Mouse (Mus musculus) lung, embryonic 15.5 days (tissue): ENCODE data around the gene Nyap2. TPM values are rescaled to one million over a fixed set of nuclear protein-coding genes. Genes with fewer than 3 reads are reported as not detected.

Experiments
- ATAC-seq: fragments of 200-750 bp; cut with Nextera tagmentation; 2 replicates; pipeline ENCODE4 v1.8.0; 2017; ENCODE audit warnings: moderate number of reproducible peaks, borderline replicate concordance; ENCODE audit not compliant: low FRiP score, low TSS enrichment; ENCODE audit errors: extremely low read depth
- H3K27ac ChIP-seq: fragments of 300-500 bp; sonication (generic); 2 replicates; pipeline ENCODE4 v1.5.1; 2015; ENCODE audit warnings: moderate library complexity, mild to moderate bottlenecking, inconsistent platforms
- H3K27me3 ChIP-seq: fragments of 300-500 bp; sonication (generic); 2 replicates; pipeline ENCODE4 v1.6.1; 2015; ENCODE audit warnings: inconsistent platforms
- H3K36me3 ChIP-seq: fragments of 300-500 bp; sonication (generic); 2 replicates; pipeline ENCODE4 v1.6.1; 2015; ENCODE audit warnings: inconsistent platforms
- H3K4me1 ChIP-seq: fragments of 300-500 bp; sonication (generic); 2 replicates; pipeline ENCODE4 v1.6.1; 2015; ENCODE audit warnings: inconsistent platforms
- H3K4me2 ChIP-seq: fragments of 300-500 bp; sonication (generic); 2 replicates; pipeline ENCODE4 v1.6.1; 2015; ENCODE audit warnings: inconsistent platforms, mild to moderate bottlenecking, moderate library complexity
- H3K4me3 ChIP-seq: fragments of 300-500 bp; sonication (generic); 2 replicates; pipeline ENCODE4 v1.5.1; 2015; ENCODE audit warnings: mild to moderate bottlenecking, inconsistent platforms
- H3K9ac ChIP-seq: fragments of 300-500 bp; sonication (generic); 2 replicates; pipeline ENCODE4 v1.6.1; 2015; ENCODE audit warnings: inconsistent platforms
- H3K9me3 ChIP-seq: fragments of 300-500 bp; sonication (generic); 2 replicates; pipeline ENCODE4 v1.6.1; 2016; ENCODE audit warnings: inconsistent platforms
- WGBS: fragments of 180-500 bp; shearing (Covaris S2); methylation state at CpG from one replicate; pipeline ENCODE4 v1.1.7; 2015; 5-methylcytosine and 5-hydroxymethylcytosine counted together
- polyA plus RNA-seq: library from polyadenylated mRNA; unstranded; fragments of >200 nt; fragmentation: Nextera tagmentation; extraction: Ambion mirVana; gene quantifications from 2 replicates; pipeline ENCODE4 v1.2.1, GENCODE M21; 2015

The Nyap2 gene
- polyA plus RNA-seq, 1 experiment from 2014 or later = 0.25 TPM

- H3K4me3 ChIP-seq = no peak overlapping the region
- no peak for ATAC-seq
- H3K27ac ChIP-seq = no peak overlapping the region
- no peak overlapping the region for H3K9ac ChIP-seq
- H3K36me3 ChIP-seq = no peaks in the 10 kb centered on the region
- H3K9me3 ChIP-seq = no peaks in the 10 kb centered on the region
- 86% methylated on average over 4 of the region's 4 CpGs for WGBS
- H3K4me1 ChIP-seq = no peaks in the 10 kb centered on the region
- H3K4me2 ChIP-seq = no peak overlapping the region
- no peaks in the 10 kb centered on the region for H3K27me3 ChIP-seq
Observed at GRCm38 (mm10) chr1:81092886-81093285, 16.1 kb downstream of the Nyap2 start.

GRCm38 (mm10) chr1:81098950-81099349 lies 22.2 kb downstream of the Nyap2 start:
- Histone ChIP-seq H3K36me3 (no peaks in the 10 kb centered on the region), H3K27ac (no peak overlapping the region), H3K27me3 (no peaks in the 10 kb centered on the region), H3K9me3 (no peaks in the 10 kb centered on the region), H3K4me3 (no peak overlapping the region), H3K9ac (no peak overlapping the region), H3K4me2 (no peak overlapping the region), H3K4me1 (no peaks in the 10 kb centered on the region)
- no peak for ATAC-seq
- 55% methylated on average over 1 of the region's 1 CpGs for WGBS

- H3K4me3 ChIP-seq = no peak overlapping the region
Observed at GRCm38 (mm10) chr1:81101749-81102148, 25.0 kb downstream of the Nyap2 start.

GRCm38 (mm10) chr1:81119732-81120131 lies 43.0 kb downstream of the Nyap2 start:
- H3K27me3 ChIP-seq = no peaks in the 10 kb centered on the region
- H3K4me1 ChIP-seq = no peaks in the 10 kb centered on the region
- ATAC-seq = no peak
- H3K27ac ChIP-seq = no peak overlapping the region
- H3K9ac ChIP-seq = no peak overlapping the region
- no peak overlapping the region for H3K4me2 ChIP-seq
- H3K9me3 ChIP-seq = no peaks in the 10 kb centered on the region
- no peak overlapping the region for H3K4me3 ChIP-seq
- H3K36me3 ChIP-seq = no peaks in the 10 kb centered on the region

More at GRCm38 (mm10) chr1:81101749-81102148, 25.0 kb downstream of the Nyap2 start:
- H3K27ac ChIP-seq = no peak overlapping the region
- 62% methylated on average over 1 of the region's 1 CpGs for WGBS
- no peaks in the 10 kb centered on the region for H3K27me3 ChIP-seq
- H3K36me3 ChIP-seq = no peaks in the 10 kb centered on the region
- H3K4me2 ChIP-seq = no peak overlapping the region
- ATAC-seq = no peak
- H3K4me1 ChIP-seq = no peaks in the 10 kb centered on the region
- no peaks in the 10 kb centered on the region for H3K9me3 ChIP-seq
- H3K9ac ChIP-seq = no peak overlapping the region

- Histone ChIP-seq H3K36me3 (no peaks in the 10 kb centered on the region), H3K4me2 (no peak overlapping the region), H3K27ac (no peak overlapping the region), H3K9ac (no peak overlapping the region), H3K9me3 (no peaks in the 10 kb centered on the region), H3K4me1 (no peaks in the 10 kb centered on the region), H3K27me3 (no peaks in the 10 kb centered on the region), H3K4me3 (no peak overlapping the region)
- 75% methylated on average over 8 of the region's 8 CpGs for WGBS
- no peak for ATAC-seq
Observed at GRCm38 (mm10) chr1:81132007-81132712, 55.4 kb downstream of the Nyap2 start.

GRCm38 (mm10) chr1:81143855-81144254 lies 67.1 kb downstream of the Nyap2 start:
- no peaks in the 10 kb centered on the region for H3K9me3 ChIP-seq

GRCm38 (mm10) chr1:81145576-81145975 lies 68.8 kb downstream of the Nyap2 start:
- H3K36me3 ChIP-seq = no peaks in the 10 kb centered on the region
- ATAC-seq = no peak

More at GRCm38 (mm10) chr1:81143855-81144254, 67.1 kb downstream of the Nyap2 start:
- no peak overlapping the region for H3K9ac ChIP-seq
- H3K27ac ChIP-seq = no peak overlapping the region
- ATAC-seq = no peak
- H3K4me3 ChIP-seq = no peak overlapping the region
- no peak overlapping the region for H3K4me2 ChIP-seq
- H3K4me1 ChIP-seq = no peaks in the 10 kb centered on the region
- H3K27me3 ChIP-seq = no peaks in the 10 kb centered on the region
- no peaks in the 10 kb centered on the region for H3K36me3 ChIP-seq

GRCm38 (mm10) chr1:81169245-81169644 lies 92.5 kb downstream of the Nyap2 start:
- Histone ChIP-seq H3K9ac (no peak overlapping the region), H3K9me3 (no peaks in the 10 kb centered on the region), H3K27me3 (no peaks in the 10 kb centered on the region), H3K27ac (no peak overlapping the region), H3K4me1 (no peaks in the 10 kb centered on the region), H3K36me3 (no peaks in the 10 kb centered on the region), H3K4me3 (no peak overlapping the region), H3K4me2 (no peak overlapping the region)
- 85% methylated on average over 3 of the region's 3 CpGs for WGBS
- ATAC-seq = no peak

More at GRCm38 (mm10) chr1:81145576-81145975, 68.8 kb downstream of the Nyap2 start:
- no peak overlapping the region for H3K27ac ChIP-seq
- H3K4me3 ChIP-seq = no peak overlapping the region
- H3K4me2 ChIP-seq = no peak overlapping the region
- H3K4me1 ChIP-seq = no peaks in the 10 kb centered on the region
- no peaks in the 10 kb centered on the region for H3K9me3 ChIP-seq
- H3K27me3 ChIP-seq = no peaks in the 10 kb centered on the region
- H3K9ac ChIP-seq = no peak overlapping the region

- no peaks in the 10 kb centered on the region for H3K4me1 ChIP-seq
- ATAC-seq = no peak
- no peak overlapping the region for H3K4me2 ChIP-seq
- no peaks in the 10 kb centered on the region for H3K27me3 ChIP-seq
- no peak overlapping the region for H3K27ac ChIP-seq
- no peaks in the 10 kb centered on the region for H3K9me3 ChIP-seq
- no peaks in the 10 kb centered on the region for H3K36me3 ChIP-seq
- H3K9ac ChIP-seq = no peak overlapping the region
- no peak overlapping the region for H3K4me3 ChIP-seq
Observed at GRCm38 (mm10) chr1:81172703-81173102, 96.0 kb downstream of the Nyap2 start.

GRCm38 (mm10) chr1:81173303-81173702 lies 96.6 kb downstream of the Nyap2 start:
- ATAC-seq = no peak
- H3K27me3 ChIP-seq = no peaks in the 10 kb centered on the region
- H3K27ac ChIP-seq = no peak overlapping the region
- H3K4me2 ChIP-seq = no peak overlapping the region
- no peaks in the 10 kb centered on the region for H3K36me3 ChIP-seq
- no peaks in the 10 kb centered on the region for H3K4me1 ChIP-seq
- no peak overlapping the region for H3K4me3 ChIP-seq
- WGBS = 44% methylated on average over 1 of the region's 1 CpGs
- H3K9ac ChIP-seq = no peak overlapping the region
- H3K9me3 ChIP-seq = no peaks in the 10 kb centered on the region

GRCm38 (mm10) chr1:81179725-81180124 lies 103.0 kb downstream of the Nyap2 start:
- no peaks in the 10 kb centered on the region for H3K4me1 ChIP-seq
- 88% methylated on average over 4 of the region's 4 CpGs for WGBS

GRCm38 (mm10) chr1:81180686-81181085 lies 103.9 kb downstream of the Nyap2 start:
- H3K4me3 ChIP-seq = no peak overlapping the region

More at GRCm38 (mm10) chr1:81179725-81180124, 103.0 kb downstream of the Nyap2 start:
- no peaks in the 10 kb centered on the region for H3K27me3 ChIP-seq
- H3K27ac ChIP-seq = no peak overlapping the region
- no peak overlapping the region for H3K4me3 ChIP-seq
- no peak overlapping the region for H3K9ac ChIP-seq
- no peak overlapping the region for H3K4me2 ChIP-seq
- no peaks in the 10 kb centered on the region for H3K36me3 ChIP-seq
- no peaks in the 10 kb centered on the region for H3K9me3 ChIP-seq
- ATAC-seq = no peak

GRCm38 (mm10) chr1:81209536-81209935 lies 132.8 kb downstream of the Nyap2 start:
- Histone ChIP-seq H3K36me3 (no peaks in the 10 kb centered on the region), H3K9me3 (no peaks in the 10 kb centered on the region), H3K27ac (no peak overlapping the region), H3K4me3 (no peak overlapping the region), H3K9ac (no peak overlapping the region), H3K4me2 (no peak overlapping the region), H3K27me3 (no peaks in the 10 kb centered on the region), H3K4me1 (no peaks in the 10 kb centered on the region)
- WGBS = 71% methylated on average over 2 of the region's 2 CpGs
- ATAC-seq = no peak

More at GRCm38 (mm10) chr1:81180686-81181085, 103.9 kb downstream of the Nyap2 start:
- H3K27ac ChIP-seq = no peak overlapping the region
- H3K9me3 ChIP-seq = no peaks in the 10 kb centered on the region
- no peaks in the 10 kb centered on the region for H3K27me3 ChIP-seq
- H3K36me3 ChIP-seq = no peaks in the 10 kb centered on the region
- H3K9ac ChIP-seq = no peak overlapping the region
- H3K4me2 ChIP-seq = no peak overlapping the region
- ATAC-seq = no peak
- H3K4me1 ChIP-seq = no peaks in the 10 kb centered on the region
- WGBS = 73% methylated on average over 3 of the region's 3 CpGs
